Mouse (Mus musculus) testis, adult 2 months (tissue): ENCODE measurements around the gene Tfpi2.

Experiments used
- CTCF ChIP-seq: fragments of 200-500 bp; IDR thresholded peaks from 2 replicates; pipeline ENCODE4 v1.5.1; 2012; ENCODE audit warnings: low read depth, mild to moderate bottlenecking, inconsistent platforms, low read length, moderate library complexity; ENCODE audit not compliant: control insufficient read depth, insufficient read depth, insufficient replicate concordance
- POLR2A ChIP-seq: fragments of 200-500 bp; IDR thresholded peaks from 2 replicates; pipeline ENCODE4 v1.6.1; 2012; ENCODE audit warnings: low read depth, mild to moderate bottlenecking, inconsistent platforms, low read length, moderate library complexity; ENCODE audit not compliant: control insufficient read depth

DNA sequence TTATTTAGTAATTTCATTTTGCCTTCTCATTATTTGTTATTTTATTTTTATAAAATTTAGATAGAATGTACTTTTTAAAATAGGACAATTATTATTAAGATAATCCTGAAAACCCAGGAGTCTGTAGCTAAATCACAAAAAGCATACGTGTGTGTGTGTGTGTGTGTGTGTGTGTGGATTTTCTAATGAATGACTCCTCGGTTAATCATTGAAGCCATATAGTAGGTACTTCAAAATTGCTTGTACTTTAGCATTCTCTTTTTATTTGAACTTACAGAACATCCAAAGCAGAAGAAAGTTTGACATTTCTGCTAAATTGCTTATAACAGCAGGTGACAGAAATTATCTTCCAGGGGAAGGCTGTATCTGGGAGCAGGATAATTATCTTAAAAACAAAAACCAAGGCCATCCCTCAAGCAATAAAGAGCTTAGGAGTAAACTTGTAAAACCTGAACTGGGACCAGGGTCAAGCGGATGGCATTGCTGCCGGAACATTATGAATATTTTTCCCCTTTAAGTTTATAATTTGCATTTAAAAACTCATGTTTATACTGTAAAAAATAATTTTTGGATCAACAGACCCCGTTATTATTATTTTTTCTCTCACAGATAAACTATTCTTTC is 5.9 kb downstream of the Tfpi2 start:
- TF ChIP-seq POLR2A, result no peak
- TF ChIP-seq CTCF, result no peak
